Mouse (Mus musculus): Measurements from ENCODE around the gene Rwdd4a. TPM values are rescaled to one million over a fixed set of nuclear protein-coding genes. Genes with fewer than 3 reads are reported as not detected.

Rwdd4a gene
- polyA plus RNA-seq, 1 experiment from 2014 or later, result 43.8 TPM

Other genes with a start within 250 kb of the Rwdd4a start
- 18.4 and 23.2 TPM in 2 replicates for gene Stox2, start 87.3 kb upstream of the Rwdd4a start, polyA plus RNA-seq (2016; fragmentation: Nextera tagmentation; extraction: Ambion mirVana)
- 34.7 and 39.0 TPM in 2 replicates for gene Trappc11, start 194 bp upstream of the Rwdd4a start, polyA plus RNA-seq (2016; fragmentation: Nextera tagmentation; extraction: Ambion mirVana)
- 11.4 and 11.7 TPM in 2 replicates for gene Ing2, start 141.9 kb downstream of the Rwdd4a start, polyA plus RNA-seq (2016; fragmentation: Nextera tagmentation; extraction: Ambion mirVana)
- 39.2 and 39.9 TPM in 2 replicates for gene Cdkn2aip, start 180.3 kb downstream of the Rwdd4a start, polyA plus RNA-seq (2016; fragmentation: Nextera tagmentation; extraction: Ambion mirVana)